Mouse (Mus musculus) neural tube, embryonic 14.5 days (tissue): Measurements from ENCODE around the gene Tex14. TPM values are rescaled to one million over a fixed set of nuclear protein-coding genes. Genes with fewer than 3 reads are reported as not detected.
"Not testable (repeated sequence)": the region's sequence is repeated elsewhere in the genome, so short reads cannot be mapped to it uniquely, and the experiment has no call there.

ENCODE experiments used
- ATAC-seq: fragments of 200-750 bp; cut with Nextera tagmentation; 2 replicates; pipeline ENCODE4 v1.8.0; 2017; ENCODE audit warnings: low read depth, mild to moderate bottlenecking, moderate TSS enrichment, moderate library complexity
- H3K27ac ChIP-seq: fragments of 300-500 bp; sonication (generic); 2 replicates; pipeline ENCODE4 v1.5.1; 2014; ENCODE audit warnings: low read depth, mild to moderate bottlenecking, control low read depth, low read length, moderate library complexity, mixed read lengths
- H3K27me3 ChIP-seq: fragments of 300-500 bp; sonication (generic); 2 replicates; pipeline ENCODE4 v1.6.1; 2014; ENCODE audit warnings: low read length; ENCODE audit not compliant: control insufficient read depth, insufficient read depth
- H3K36me3 ChIP-seq: fragments of 300-500 bp; sonication (generic); 2 replicates; pipeline ENCODE4 v1.6.1; 2014; ENCODE audit warnings: low read length, mixed read lengths; ENCODE audit not compliant: control insufficient read depth, insufficient read depth
- H3K4me1 ChIP-seq: fragments of 300-500 bp; sonication (generic); 2 replicates; pipeline ENCODE4 v1.6.1; 2014; ENCODE audit warnings: low read length; ENCODE audit not compliant: control insufficient read depth, insufficient read depth
- H3K4me2 ChIP-seq: fragments of 300-500 bp; sonication (generic); 2 replicates; pipeline ENCODE4 v1.6.1; 2014; ENCODE audit warnings: mild to moderate bottlenecking, low read depth, low read length, control low read depth
- H3K4me3 ChIP-seq: fragments of 300-500 bp; sonication (generic); 2 replicates; pipeline ENCODE4 v1.5.1; 2014; ENCODE audit warnings: low read depth, low read length, control low read depth, mixed read lengths
- H3K9ac ChIP-seq: fragments of 300-500 bp; sonication (generic); replicated peaks from 2 replicates; pipeline ENCODE4 v1.6.1; 2014; ENCODE audit warnings: low read depth, mild to moderate bottlenecking, control low read depth, low read length, mixed read lengths
- H3K9me3 ChIP-seq: fragments of 300-500 bp; sonication (generic); 2 replicates; pipeline ENCODE4 v1.6.1; 2016; ENCODE audit warnings: low read length; ENCODE audit not compliant: control insufficient read depth
- WGBS: fragments of 180-500 bp; shearing (Covaris S2); extraction: QIAGEN DNeasy Blood & Tissue Kit; methylation state at CpG from one replicate; pipeline ENCODE4 v1.1.7; 2014; 5-methylcytosine and 5-hydroxymethylcytosine counted together
- polyA plus RNA-seq: library from polyadenylated mRNA; unstranded; fragments of >200 nt; fragmentation: Nextera tagmentation; extraction: Ambion mirVana; gene quantifications from 2 replicates; pipeline ENCODE4 v1.2.1, GENCODE M21; 2014

Gene Tex14
- polyA plus RNA-seq, 1 experiment from 2014 or later = 0.51 TPM

GRCm38 (mm10) chr11:87463792-87464430 is 59.0 kb downstream of the Tex14 start:
- not testable (repeated sequence) for H3K27me3 ChIP-seq, ATAC-seq, H3K9me3 ChIP-seq, H3K4me2 ChIP-seq, H3K4me1 ChIP-seq, H3K27ac ChIP-seq, H3K36me3 ChIP-seq, H3K9ac ChIP-seq, H3K4me3 ChIP-seq
- WGBS = 87% methylated on average over 4 of the region's 4 CpGs

GRCm38 (mm10) chr11:87465990-87466593 is 61.2 kb downstream of the Tex14 start:
- Histone ChIP-seq H3K4me2 (no peak overlapping the region), H3K27me3 (no peaks in the 10 kb centered on the region), H3K27ac (no peak overlapping the region), H3K4me1 (no peaks in the 10 kb centered on the region), H3K9ac (no peak overlapping the region), H3K9me3 (no peaks in the 10 kb centered on the region), H3K4me3 (no peak overlapping the region), H3K36me3 (no peaks in the 10 kb centered on the region)
- no peak for ATAC-seq
- 71% methylated on average over 6 of the region's 6 CpGs for WGBS

GRCm38 (mm10) chr11:87467491-87468277 is 62.8 kb downstream of the Tex14 start:
- no peak for ATAC-seq
- H3K36me3 ChIP-seq = no peaks in the 10 kb centered on the region
- H3K9me3 ChIP-seq = no peaks in the 10 kb centered on the region
- no peak overlapping the region for H3K9ac ChIP-seq
- no peak overlapping the region for H3K27ac ChIP-seq
- no peaks in the 10 kb centered on the region for H3K4me1 ChIP-seq
- H3K4me2 ChIP-seq = no peak overlapping the region
- H3K4me3 ChIP-seq = no peak overlapping the region
- 51% methylated on average over 19 of the region's 19 CpGs for WGBS
- H3K27me3 ChIP-seq = no peaks in the 10 kb centered on the region

- Histone ChIP-seq H3K9ac (no peak overlapping the region), H3K4me2 (no peak overlapping the region), H3K27ac (no peak overlapping the region), H3K4me1 (no peaks in the 10 kb centered on the region), H3K4me3 (no peak overlapping the region), H3K27me3 (no peaks in the 10 kb centered on the region), H3K9me3 (no peaks in the 10 kb centered on the region), H3K36me3 (no peaks in the 10 kb centered on the region)
- ATAC-seq = no peak
- WGBS = 58% methylated on average over 7 of the region's 7 CpGs
Measured at GRCm38 (mm10) chr11:87468278-87468655, 63.4 kb downstream of the Tex14 start.

- H3K4me3 ChIP-seq = no peak overlapping the region
- no peak overlapping the region for H3K9ac ChIP-seq
- ATAC-seq = no peak
- no peaks in the 10 kb centered on the region for H3K9me3 ChIP-seq
- no peak overlapping the region for H3K4me2 ChIP-seq
- no peaks in the 10 kb centered on the region for H3K4me1 ChIP-seq
- H3K27ac ChIP-seq = no peak overlapping the region
- no peaks in the 10 kb centered on the region for H3K27me3 ChIP-seq
- WGBS = 83% methylated on average over 9 of the region's 9 CpGs
- no peaks in the 10 kb centered on the region for H3K36me3 ChIP-seq
Measured at GRCm38 (mm10) chr11:87468706-87469315, 63.9 kb downstream of the Tex14 start.

- H3K36me3 ChIP-seq, H3K9me3 ChIP-seq, H3K27ac ChIP-seq, H3K4me1 ChIP-seq, H3K27me3 ChIP-seq: not testable (repeated sequence)
- 0 out of 2 replicates have a peak overlapping the region, but pooled peaks have one; percentile 7 for H3K9ac ChIP-seq
- peak; percentile 99 for ATAC-seq
- WGBS = under 1% methylated on average over 21 of the region's 63 CpGs
- peak overlapping the region; percentile 27 for H3K4me3 ChIP-seq
- H3K4me2 ChIP-seq = peak overlapping the region; percentile 50
Measured at GRCm38 (mm10) chr11:87470807-87471698, 66.2 kb downstream of the Tex14 start.

- not testable (repeated sequence) for H3K27me3 ChIP-seq, H3K4me3 ChIP-seq, H3K4me1 ChIP-seq, H3K9me3 ChIP-seq, H3K9ac ChIP-seq, H3K4me2 ChIP-seq, H3K36me3 ChIP-seq, H3K27ac ChIP-seq
- 0 out of 2 replicates have a peak, but pooled peaks have one; percentile 13 for ATAC-seq
- 11% methylated on average over 1 of the region's 3 CpGs for WGBS
Measured at GRCm38 (mm10) chr11:87471699-87471997, 66.8 kb downstream of the Tex14 start.

GRCm38 (mm10) chr11:87472058-87472457 is 67.2 kb downstream of the Tex14 start:
- not testable (repeated sequence) for H3K9me3 ChIP-seq, ATAC-seq, H3K27me3 ChIP-seq, H3K36me3 ChIP-seq, H3K27ac ChIP-seq, H3K4me3 ChIP-seq, H3K4me1 ChIP-seq, H3K4me2 ChIP-seq, H3K9ac ChIP-seq
- whole genome bisulfite sequencing = 35% methylated on average over 3 of the region's 4 CpGs
